Mouse (Mus musculus) cerebellum, adult (tissue): ENCODE data around the gene Scyl1.
"Not testable (repeated sequence)": the region's sequence is repeated elsewhere in the genome, so short reads cannot be mapped to it uniquely, and the experiment has no call there.

Experiments used
- ATAC-seq: cut with Nextera tagmentation; 2 replicates; pipeline ENCODE4 v1.9.2; 2017; ENCODE audit warnings: mild to moderate bottlenecking, moderate library complexity, mixed read lengths; ENCODE audit not compliant: insufficient number of reproducible peaks, low FRiP score, low TSS enrichment

The Scyl1 gene

DNA sequence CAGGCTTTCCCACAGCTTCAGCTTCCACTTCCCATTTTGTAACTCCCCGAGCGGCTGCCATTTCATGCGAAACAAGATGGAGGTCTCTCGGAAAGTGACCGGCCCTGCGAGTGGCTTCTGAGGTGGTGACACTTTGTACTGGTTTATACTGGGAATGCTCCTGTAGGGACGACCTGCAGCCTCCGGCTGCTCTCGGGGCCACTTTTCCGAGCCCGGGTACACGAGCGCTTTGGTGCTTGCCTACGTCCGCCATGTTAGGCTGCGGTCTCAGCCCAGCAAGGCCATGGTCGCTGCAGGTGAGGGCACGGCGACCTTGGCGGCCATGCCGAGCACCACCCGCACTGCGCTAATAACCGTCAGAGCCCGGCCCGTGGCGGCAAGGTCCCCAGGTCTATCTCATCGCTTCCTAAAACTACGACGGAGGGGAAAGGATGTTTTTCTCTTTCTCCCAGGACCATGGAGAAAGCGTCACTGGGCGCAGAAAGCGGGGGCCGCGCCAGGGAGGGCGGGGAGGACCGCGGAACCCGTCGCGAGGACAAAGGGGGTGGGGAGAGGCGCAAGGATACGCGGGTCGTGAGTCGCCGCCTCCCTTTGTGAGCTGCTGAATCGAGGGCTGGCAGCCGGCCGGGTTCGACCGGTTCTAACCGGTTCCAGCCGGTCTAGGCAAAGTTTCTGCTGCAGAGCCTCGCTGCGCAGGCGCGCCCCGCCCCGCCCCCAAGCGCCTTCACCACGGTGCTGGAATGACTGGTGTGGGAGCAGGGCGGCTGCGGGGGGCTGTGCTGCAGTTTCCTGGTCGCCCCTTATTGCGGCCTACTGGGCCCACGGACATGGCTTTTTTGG lies 32.0 kb upstream of the Scyl1 start:
- ATAC-seq, result peak; percentile 83; the same call in 1 of the 2 replicates

DNA sequence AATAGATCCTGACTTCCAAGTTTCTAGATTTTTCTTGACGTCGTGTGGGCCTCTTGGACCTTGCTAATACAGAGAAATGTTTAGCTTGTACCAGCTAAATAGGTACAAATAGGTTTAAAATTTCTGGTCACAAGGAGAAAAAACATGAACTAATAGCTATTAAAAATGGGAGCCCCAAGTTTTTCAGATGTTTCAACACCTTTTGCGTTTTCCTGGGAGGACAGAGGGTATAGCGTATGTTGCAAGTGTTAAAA lies 31.5 kb upstream of the Scyl1 start:
- ATAC-seq, result no peak

DNA sequence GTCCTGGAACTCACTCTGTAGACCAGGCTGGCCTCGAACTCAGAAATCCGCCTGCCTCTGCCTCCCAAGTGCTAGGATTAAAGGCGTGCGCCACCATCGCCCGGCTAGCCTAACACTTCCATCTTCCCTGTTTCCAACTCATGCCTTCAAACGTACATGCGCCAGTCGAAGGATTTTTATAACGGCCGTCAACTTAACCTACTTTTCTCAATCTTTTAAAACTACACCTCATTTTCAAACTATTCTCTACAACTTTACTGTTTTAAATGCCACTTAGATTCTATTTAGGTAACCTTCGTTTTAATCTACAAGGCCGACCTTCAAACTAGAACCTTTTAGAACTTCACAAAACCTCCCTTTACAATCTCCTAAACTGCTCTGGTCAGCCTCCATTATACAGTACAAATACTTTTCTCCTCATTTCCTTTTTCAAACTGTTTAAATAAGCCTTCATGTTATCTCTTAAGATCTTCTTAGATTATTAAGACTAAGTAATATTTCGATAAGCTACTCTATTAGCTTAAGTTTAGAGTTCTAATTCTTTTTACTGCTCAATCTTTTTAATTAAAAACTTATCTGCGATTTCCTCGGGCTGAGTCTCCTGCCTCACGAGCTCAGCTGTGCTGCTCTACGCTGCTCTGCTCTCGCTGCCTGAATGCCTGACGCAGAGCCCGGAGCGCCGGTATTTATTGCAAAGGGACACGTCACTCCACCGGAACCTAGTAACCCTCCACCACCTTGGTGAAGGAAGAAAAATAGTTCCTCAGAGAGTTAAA lies 31.0 kb upstream of the Scyl1 start:
- peak; percentile 36; the same call in 1 of the 2 replicates for ATAC-seq

DNA sequence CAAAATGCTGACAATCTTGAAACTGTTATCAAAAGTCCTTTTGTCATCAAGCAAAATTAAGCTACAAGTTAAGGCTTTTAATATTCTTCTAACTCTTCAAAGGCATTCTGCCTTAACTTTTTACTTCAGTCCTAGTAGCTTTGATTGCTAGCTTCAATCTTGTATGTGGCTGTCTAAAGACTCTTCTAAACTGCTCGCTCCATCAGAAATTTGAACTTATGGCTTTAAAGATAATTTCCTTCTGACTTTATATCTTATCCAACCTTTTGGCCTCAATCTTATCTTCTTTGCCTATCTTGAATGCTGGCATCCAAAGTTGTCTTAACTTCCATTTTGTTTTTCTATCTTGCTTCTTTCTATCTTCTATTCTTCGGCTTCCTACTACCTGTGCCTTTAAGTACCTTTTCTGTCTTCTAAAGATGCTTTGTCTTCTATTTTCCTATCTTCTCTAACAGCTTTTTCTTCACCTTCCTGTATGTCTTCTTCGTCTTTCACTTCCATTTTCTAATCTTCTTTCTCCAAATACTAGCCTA lies 30.3 kb upstream of the Scyl1 start:
- ATAC-seq, result no peak

DNA sequence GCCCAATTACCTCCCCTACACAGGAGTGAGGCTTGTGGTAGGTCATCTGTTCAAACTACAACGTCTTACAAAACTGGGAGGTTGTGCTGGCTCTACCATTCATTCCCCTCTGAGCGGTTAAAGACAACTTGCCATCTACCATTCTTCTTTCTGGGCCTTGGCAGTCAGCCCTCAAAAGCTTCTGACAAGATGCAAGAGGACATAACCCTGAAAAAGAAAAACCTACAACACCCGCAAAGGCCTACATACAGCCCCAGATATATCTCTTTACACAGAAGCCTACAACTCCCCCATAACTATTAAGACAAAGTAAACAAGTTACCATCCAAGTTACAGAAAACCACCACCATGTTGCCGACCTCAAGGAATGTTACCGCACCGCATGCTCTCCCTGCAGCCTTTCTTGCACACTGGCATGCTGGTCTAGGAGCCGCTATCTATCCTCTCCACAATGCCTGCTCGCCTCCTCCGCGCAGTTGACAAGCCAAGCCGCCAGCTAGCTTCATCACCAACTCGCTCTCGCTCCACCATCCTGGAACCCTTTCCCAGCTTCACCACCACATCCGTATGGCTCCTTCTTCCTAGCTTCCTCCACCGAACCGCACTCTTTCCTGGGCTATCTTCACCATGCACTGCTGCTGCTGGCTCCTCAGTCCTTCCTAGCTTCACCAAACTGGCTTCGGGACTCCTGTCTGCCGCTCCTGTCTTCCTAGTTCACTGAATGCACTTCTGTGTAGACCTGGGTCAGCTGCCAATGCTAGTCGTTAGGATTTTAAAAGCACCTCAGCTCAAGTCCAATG lies 29.6 kb upstream of the Scyl1 start:
- no peak for ATAC-seq

DNA sequence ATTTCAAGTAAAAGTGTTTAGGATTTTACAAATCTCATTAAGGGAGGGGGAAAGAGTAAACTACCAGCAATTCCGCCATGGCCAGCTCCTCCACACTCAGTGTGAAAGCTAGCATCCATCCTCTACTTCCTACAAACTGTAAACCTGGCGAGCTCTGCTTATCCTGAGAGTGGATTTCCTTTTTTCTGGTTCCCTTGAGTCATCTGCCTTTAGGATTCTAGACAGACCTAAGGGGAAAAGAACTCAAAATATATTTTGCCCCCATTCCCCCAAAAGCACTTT lies 29.1 kb upstream of the Scyl1 start:
- no peak for ATAC-seq

DNA sequence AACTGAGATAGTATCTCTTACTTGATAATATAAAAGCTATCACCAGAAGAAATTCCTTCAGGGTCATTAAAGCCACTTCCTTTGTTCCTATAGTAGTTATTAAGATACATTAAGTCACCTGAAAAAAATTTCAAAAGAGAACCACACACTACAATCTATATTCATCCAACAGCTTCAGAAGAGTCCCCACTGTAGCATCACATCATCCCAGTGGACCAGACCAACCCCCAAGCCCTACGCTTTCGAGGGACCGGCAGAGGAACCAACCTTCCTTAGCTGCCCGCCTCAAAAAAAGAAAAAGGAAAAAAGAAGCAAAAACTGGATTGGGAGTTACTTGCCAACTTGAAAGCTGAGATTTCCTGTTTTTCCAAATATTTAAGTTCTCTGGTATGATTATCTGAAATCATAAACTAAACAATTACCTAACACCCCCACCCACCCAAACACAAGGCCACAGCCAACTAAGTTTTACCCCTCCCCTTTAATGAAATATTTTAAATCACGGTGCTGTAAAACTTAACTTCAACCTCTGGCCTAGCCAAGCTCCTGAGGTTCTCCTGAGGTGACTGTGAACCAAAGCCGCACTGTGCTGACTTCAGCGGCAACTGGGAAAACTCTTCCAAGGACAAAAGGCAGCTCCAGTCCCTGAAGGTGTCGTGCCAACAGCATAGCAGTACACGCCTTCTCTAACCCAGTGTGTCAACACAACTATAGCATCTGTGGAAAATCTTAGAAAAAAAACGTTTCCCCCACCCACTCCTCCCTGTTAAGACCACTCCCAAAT lies 28.5 kb upstream of the Scyl1 start:
- ATAC-seq, result no peak

DNA sequence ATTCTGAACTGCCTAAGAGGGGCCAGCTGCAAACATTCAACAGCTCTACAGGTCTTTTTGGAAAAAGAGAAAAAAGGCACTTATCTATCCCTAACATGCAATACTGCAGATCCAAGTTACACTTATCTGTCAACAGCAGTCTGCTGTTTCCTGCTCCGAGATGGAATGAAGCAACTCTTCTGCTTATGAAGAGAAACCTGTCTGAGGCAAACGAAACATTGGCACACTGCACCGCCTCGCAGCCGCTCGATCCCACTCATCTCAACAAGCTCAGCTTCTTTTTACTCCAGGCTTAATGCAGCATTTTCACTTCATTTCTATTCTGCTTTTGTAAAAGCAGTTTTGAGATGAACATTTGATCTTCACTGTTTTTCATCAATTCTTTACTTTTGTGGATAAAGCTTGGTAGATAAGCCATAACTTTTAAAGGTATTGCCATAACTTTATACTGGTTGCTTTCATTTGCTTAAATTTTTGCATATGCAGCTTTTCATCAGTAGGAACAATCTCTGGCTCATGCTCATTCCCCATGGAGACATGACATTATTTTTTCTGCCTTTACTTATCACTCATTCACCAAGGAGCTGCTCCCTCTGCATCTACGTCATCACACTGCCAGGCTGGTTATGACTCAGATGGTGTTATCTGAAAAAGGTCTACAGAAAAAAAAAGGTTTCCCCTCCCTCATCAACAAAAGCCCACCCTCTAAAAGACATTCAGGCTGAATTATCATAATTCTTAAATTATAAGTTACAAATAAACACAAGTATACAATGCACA lies 27.7 kb upstream of the Scyl1 start:
- ATAC-seq, result no peak

DNA sequence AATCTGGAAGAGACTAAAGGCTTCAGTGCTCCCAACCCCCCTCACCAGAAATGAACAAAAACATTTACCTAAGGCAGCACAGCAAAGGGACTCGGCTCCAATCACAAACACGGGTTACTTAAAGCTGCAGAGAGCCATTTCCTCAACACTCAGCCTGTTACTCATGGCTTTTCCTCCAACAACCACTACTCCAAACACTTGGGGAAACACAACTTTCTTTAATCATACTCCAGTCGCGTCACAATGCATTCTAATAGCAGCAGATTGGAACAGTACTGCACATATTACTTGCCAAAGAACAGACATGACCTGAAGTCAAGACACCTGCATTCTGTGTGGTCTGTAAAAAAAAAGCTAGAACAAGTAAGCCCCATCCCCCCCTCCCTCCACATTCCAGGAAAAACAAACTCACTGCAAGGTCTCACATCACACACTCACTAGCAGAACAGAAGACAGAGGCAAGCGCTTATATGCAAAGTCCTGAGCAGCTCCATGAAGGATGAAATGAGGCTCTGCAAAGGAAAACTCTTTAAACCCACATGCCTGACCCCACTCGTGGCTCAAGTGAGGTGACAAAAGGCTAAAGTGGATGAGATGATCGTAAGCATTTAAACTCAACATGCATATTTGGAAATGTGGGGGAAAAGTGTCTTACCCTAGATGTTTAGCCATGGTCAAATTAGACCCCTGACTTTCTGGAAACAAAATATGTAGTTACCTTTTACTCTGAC lies 26.3 kb upstream of the Scyl1 start:
- ATAC-seq, result no peak

DNA sequence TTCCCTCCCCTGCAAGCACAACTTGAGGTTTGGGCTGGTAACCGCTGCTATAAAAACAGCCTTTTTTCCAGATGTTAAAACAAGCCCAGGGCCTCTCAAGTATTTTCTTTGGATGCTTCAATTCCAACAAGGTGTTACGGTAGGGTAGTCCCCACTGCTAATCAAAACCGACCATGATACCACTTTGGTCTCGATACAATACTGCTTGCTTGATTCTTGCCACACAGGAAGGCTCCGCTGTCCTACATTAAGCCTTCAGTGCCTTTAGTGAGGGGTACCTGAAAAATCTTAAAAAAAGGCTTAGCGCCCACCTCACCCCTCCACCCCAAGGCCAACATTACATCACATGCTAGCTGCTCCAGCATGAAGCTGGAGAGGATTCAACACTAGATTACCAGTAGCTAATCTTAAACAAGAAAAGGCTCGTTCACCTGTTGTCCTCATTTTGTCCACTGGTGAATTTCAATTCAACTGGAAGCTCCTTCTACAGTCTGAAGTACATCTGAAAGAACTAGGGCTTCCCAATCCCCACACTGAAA lies 25.4 kb upstream of the Scyl1 start:
- no peak for ATAC-seq

DNA sequence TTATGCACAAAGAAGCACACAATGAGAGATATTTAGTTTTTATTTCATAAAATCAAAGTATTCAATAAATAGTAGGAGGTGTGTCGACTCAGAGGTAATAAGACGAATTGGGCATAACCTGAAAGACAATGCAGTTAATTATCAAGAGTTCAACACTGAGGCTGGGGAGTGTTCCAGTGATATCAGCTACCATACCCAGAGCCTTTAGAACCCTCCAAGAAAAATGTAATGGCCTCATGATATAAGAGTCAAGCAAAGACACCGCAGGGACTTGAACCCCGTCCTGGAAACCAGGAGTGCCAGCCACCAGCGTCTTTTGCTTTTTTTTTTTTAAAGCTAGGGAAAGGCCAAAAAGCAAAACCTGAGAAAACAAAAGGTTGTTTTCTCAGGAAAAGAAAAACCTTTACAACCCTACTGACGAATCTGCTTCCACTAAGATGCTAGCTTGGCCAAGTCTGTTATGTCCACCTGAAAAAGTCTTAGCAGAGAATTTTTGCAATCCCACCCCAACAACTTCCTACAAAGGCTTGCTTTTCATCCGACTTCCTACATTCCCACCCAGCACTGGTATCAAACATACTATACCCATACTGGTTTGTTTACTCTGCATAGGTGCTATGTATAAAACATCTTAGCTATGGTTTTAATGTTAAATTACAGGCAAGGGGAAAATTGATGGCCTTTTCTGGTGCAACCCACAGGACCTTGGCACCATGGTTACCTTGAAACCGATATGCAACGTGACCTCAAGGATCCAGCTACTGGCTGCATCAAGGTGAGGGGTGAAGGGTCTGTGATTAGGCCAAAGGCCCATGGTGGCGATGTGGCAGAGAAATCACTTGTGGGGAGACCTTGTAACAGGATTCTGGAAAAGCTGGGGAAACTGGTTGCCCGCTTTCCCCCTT lies 24.7 kb upstream of the Scyl1 start:
- no peak for ATAC-seq

DNA sequence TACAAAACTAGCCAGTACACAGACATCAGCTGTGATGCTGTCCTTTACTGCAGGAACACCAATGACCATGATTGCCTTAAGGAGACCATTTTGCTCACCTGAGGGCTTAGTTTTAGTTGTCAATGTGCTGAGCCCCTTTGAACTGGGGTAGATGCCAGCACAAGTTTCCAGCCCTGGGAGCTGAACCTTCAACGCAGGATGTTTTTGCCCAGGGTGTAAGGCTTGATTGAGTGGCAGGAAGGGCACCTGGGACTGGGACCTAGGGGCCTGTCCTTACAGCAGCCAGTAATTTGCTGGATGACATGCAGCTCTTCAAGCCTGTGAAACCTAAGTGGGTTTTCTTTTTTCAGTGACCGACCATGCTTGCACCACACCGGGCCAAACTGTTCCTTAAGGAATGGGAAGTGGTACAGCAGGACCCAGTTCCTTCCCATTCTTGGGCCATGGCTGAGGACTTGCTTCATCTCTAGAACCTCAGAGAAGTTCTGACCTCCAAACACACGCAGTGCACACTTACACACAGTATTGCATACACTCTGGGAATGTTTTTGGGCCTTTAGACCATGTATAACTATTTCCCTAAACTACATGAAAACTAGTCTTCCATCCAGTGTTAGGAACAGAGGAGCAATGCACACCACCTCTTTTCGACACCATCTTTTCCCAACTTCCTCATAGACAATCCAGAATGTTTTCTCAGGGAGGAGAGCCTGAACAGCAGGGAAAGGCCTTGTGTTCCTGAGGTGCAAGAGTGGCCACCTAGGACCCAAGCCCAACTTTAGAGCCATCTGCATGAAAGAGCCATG lies 23.8 kb upstream of the Scyl1 start:
- ATAC-seq, result no peak

DNA sequence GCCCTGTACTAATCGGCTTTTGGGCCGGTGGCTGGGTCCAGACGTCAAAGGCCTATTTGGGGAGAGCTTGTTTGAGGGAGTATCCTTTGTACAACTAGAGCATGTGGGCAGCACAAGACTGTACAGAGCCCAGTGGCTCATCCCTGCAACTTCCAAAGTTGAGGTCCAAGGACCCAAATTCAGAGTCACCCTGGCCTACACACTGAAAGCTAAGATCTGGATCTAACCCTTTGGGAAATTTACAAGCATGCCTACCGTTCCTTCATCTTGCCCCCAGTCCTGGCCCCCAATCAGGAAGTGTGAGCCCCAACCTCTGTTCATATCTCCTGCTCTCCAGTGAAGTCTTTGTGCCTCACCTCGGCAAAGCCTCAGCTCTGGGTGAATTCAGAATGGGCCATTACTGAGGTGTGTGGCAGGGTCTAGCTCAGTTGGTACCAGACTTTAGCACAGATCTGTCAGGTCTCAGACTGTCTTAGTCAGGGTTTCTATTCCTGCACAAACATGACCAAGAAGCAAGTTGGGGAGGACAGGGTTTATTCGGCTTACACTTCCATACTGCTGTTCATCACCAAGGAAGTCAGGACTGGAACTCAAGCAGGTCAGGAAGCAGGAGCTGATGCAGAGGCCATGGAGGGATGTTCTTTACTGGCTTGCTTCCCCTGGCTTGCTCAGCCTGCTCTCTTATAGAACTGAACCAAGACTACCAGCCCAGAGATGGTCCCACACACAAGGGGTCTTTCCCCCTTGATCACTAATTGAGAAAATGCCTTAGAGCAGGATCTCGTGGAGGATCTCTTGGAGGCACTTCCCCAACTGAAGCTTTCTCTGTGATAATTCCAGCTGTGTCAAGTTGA lies 22.9 kb upstream of the Scyl1 start:
- ATAC-seq, result not testable (repeated sequence)

DNA sequence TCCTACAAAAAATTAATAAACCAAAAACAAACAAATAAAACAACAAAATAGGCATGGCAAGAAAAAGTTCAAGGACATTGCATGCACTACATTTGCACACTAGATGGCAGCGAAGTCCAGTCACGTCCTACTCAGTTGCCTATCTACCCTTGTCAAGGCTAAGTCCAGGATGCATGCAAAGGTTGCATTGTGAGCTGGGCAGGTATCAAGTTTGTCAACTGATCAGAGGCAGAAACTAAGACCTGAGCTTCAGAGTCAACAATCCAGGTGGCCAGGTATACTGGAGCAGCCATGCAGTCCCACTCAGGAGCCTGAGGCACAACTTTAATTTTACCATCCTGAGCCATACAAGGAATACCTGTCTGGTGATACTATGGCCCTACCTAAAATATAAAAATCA lies 21.9 kb upstream of the Scyl1 start:
- peak; percentile 52; the same call in 1 of the 2 replicates for ATAC-seq

DNA sequence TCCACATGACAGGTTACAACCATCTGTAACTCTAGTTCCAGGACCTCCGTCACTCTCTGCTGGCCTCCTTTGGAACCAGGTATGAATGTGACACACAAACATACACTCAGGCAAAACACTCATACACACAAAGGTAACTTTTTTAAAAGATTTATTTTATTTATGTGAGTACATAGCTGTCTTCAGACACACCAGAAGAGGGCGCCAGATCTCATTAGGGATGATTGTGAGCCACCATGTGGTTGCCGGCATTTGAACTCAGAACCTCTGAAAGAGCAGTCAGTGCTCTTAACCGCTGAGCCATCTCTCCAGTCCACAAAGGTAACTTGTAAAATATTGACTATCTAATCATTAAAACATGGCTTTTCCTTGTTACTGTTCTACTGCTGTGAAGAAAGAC lies 20.1 kb upstream of the Scyl1 start:
- ATAC-seq, result no peak

DNA sequence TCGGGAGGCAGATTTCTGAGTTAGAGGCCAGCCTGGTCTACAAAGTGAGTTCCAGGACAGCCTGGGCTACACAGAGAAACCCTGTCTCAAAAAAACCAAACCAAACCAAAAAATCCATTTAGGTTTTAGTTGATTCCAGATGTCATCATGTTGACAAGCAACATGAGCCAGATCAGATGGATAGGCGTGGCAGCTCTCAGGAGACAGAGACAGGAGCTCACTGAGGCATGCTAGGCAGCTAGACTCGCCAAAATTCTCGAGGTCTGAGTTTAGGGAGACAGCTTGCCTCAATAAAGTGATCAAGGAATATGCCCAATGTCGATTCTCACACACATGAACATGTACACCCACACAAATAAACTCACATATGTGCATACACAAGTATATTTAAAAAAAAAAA lies 17.8 kb upstream of the Scyl1 start:
- no peak for ATAC-seq
